Mouse (Mus musculus) liver, postnatal 0 days (tissue): ENCODE measurements around the gene Gapt.

ENCODE experiments used
- CTCF ChIP-seq: sonication (generic); IDR thresholded peaks from 2 replicates; pipeline ENCODE4 v1.5.1; 2016; ENCODE audit warnings: antibody characterized with exemption, low read depth
- EP300 ChIP-seq: IDR thresholded peaks from 2 replicates; pipeline ENCODE4 v1.6.1; 2016; ENCODE audit warnings: antibody characterized with exemption, low read depth, mild to moderate bottlenecking

GRCm38 (mm10) chr13:110307188-110307587, 49.8 kb downstream of the Gapt start:
- TF ChIP-seq CTCF (no peak), EP300 (no peak)
